Mouse (Mus musculus) right cerebral cortex, postnatal 36 days (tissue): ENCODE measurements at regions not wholly inside any gene's neighbourhood (a gene's known extent, or its start where the extent isn't known, plus 50 kb on each side); places are given as distances from the start of the nearest gene placed in this dataset.

Experiments
- DNase-seq, 2 experiments: peaks; one replicate each; pipeline ENCODE4 v3.0.0; 2022; ENCODE audit warnings: low spot score in 2 of 2, mixed read lengths in 1 of 2

DNA sequence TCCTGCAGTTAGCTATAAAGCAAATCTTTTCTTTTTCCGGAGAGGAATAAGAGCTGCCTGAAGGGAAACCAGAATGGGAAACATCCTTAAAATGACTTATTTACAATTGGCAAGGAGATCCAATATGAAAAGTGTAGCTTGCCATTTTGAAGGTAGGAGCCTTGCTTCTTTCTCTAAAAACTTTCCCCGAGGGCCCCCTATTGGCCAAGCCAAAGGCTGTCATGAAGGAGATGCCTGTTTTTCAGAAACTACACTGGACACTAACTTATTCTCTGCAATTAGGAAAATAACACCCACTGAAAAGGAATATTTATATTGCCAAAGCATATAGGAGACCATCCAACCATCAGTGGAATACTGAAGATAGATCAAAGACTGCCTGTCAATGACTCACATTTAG, 312.8 kb upstream of the Thrb start:
- DNase-seq = no peak

DNA sequence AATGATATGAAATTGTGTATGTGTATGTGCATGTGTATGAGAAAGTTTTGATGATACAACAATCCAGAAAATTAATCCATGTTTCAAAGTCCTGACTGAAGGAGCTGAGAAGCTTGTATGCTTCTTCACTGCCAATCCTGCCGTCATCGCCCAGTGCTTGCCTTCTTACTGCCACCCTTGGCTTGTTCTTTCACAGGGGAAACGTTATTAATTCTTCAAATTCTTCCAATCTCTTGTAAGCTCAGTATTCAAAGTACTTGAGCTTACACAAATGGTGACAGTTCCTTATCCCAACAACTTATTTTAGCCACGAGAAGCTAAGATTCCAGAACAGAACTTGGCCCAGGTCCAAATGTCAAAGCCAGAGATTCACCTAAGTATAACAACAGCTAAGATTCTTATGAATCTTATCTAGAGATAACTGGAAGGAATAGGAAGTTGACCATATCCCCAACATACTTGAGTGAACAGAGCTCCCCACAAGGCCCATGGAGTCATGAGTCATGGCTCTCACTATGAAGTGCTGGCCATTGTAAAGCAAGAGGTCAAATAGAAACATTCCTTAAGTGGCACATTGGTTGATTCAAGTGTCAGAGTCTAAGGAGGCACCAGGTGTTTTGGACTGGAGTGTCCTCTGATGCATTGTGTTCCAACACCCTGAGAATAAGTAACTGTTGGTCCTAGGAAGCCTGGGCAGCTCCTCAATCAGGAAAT, 307.6 kb upstream of the Thrb start:
- DNase-seq = no peak

DNA sequence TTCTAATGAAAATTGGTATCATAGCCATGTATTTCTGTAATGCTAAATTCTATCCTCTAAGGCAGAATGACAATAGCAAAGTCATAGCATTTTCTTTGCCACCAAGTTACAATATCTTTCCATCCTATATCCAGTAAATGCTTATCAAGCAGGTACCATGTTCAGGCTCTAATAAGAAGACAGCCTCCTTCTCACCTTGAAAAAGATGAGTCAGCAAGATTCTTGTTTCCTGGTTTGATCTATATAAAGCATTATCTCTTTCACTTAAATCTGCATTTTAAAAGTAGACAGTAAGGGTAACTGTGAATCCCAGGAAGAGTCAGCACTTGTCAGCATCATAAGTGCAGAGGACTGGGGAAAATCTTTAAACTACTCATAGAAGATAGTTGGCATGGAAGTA, 298.2 kb upstream of the Thrb start:
- DNase-seq = no peak

DNA sequence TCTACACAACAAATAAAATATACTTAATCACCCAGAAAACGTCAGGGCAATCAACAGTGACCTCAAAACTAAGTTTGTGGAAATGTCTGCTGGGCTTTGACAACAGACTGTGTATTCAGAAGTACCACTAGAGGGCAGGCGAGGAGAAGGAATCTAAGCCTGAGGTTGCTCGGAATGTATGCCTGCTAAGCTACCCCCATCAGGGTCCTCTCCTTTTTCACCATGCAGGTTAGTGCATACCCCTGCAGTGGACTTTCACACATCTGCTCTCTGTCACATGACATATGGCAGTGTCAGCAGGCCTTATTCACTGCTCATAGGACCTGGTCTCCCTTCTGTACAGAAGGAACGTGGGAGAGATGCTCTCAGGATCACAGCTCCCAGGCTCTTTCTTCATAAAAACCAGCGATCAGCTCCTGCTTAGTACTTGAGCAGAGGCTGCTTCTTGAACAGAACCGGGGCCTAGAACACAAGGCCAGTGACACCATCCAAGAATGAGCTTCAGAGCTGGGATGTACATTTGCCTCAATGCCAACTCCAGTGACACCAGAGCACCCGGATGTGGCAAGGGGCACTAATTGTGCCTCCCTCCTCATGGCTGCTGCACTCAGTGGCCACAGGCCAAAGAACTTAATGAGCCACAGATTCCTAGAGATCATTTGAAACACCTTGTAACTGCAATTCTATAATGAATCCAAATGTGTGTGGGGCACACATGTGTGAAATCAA, 257.1 kb upstream of the Thrb start:
- DNase-seq = no peak

DNA sequence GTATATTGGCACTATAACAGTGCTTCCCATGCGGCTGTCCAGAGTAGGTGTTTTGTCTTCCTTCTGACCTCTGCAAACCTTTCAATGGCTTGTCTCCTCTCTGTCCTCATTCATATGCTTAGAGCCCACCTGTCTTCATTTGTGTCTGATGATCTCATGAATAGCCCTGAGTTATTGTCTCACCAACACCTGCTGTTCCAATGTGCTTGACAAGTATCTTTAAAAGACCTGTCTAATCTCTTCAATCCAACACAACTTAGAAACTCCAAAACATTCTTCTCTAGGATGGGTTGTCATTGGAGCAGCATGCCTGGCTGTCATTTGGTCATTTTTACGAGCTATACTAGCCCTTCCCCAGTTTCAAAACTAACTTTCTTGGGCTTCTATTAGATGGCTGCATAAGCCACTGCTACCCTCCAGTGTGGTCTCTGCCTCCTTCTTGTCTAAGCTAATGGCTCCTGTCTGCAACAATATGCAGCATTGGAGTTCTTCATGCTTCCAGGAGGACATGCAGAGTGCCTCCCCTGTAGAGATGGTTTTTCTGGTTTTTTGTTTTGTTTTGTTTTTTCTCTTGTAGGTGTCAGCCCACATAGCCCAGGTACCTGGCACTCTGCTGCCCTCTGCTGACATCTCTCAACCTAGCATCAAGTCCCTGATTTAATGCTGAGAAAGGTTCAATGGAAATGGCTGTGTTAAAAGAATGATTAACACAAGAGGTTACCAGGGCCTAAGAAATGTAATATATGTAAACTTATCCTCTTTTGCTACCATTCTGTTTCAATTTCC, 254.3 kb upstream of the Thrb start:
- DNase-seq = no peak

DNA sequence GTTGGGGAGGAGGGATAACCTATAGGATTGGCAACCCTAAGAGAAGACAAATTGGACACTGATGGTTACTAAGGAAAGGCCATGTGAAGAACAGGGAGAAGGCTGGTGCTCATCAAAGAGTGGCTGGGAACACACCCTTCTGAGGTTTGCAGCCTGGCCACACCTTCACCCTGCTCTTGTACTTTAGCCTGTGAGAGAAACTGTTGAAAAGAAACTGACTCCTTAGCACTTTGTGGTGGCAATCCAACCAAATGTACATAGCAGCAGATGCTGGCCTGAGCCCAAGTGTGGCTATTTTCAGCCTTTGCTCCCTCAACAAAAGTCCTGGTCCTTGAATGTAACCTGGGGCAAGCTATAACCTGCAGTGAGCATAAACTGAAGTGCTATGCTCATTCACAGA, 253.2 kb upstream of the Thrb start:
- no peak for DNase-seq

DNA sequence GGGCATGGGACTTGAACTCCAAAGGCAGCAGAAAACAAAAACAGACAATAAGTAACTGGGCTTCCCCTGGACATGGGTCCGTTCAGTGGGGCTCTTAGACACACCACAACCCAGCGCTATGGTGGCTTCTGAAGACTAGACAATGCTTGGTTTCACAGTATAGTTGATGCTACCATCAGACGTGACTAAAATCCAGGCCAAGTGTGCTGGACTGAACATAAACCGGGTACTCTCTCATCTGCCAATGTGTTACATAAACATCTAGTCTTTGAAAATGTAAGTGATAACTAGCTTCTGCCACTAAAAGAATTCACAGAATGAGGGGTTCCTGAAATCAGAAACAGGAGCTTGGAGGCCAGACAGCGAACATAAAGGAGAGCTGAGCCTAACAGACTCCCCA, 251.7 kb upstream of the Thrb start:
- no peak for DNase-seq

DNA sequence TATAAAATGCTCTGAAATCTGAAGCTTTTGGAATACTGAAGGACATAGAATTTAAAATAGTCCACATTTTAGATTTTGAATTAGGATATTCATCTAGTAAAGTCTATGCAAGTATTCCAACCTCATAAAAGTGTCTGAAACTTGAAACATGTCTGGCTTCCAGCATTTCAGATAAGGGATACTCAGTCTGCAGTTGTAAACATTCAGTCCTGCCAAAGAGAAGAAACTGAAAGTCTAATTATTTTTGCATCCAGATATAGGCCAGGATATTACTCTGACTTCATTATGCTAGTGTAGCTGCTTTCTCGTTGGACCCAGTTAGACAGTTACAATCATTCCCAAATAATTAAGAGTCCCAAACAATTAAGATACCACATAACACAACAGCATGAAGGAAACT, 251.2 kb upstream of the Thrb start:
- no peak for DNase-seq

DNA sequence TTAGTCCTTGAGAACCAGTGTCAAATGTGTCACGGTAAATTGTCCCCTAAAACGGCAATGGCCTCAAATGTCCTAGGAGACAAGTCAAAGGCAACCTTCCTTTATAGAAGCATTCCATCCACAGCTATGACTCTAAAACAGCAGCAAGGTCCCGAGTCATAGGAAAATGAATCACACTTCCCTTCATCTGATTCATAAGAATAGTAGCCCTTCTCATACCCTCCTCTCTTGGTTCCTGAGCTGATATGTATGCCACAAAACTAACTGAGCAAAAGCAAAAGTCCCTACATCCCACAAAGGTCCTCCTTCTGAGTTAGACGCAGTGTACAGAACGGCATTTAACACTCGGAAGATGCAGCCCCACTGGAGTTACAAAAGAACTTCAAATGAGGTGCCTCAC, 250.6 kb upstream of the Thrb start:
- no peak for DNase-seq

DNA sequence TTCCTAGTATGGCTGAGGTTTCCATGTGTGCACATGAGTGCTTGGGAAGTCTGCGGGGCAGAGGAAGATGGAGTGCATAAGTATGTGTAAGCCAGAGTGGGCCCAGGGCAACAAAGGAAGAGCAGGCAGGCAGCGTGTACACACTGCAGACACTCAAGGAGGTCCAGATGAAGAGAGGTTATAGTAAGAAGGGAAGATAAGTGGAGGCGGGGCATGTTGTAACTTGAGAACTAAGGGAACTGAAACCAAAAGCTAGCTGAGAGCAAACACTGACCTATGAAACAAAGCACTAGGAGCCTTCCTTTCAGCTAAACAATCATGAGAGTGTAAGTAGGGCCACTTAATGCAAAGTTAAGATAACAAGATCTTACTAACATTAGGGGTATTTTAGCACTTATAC, 249.3 kb upstream of the Thrb start:
- no peak for DNase-seq

DNA sequence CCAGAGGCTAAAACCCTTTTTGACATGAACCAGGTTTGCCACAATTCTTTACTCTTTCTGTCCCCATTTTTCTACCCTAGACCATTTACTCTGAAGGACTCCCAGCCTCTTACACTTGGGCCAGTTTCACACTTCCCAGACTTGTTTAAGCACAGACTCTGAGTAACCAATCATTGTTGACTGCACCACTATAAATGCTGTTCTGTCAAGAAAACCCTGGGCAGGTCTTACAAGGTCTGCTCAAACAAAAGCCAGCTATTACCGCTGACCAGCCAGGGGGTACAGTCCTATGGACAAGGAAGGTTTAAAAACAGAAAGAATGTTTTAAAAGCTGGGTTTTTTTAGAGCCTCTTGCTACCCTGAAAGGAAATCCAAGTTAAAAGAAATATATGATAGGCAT, 248.8 kb upstream of the Thrb start:
- DNase-seq = no peak

DNA sequence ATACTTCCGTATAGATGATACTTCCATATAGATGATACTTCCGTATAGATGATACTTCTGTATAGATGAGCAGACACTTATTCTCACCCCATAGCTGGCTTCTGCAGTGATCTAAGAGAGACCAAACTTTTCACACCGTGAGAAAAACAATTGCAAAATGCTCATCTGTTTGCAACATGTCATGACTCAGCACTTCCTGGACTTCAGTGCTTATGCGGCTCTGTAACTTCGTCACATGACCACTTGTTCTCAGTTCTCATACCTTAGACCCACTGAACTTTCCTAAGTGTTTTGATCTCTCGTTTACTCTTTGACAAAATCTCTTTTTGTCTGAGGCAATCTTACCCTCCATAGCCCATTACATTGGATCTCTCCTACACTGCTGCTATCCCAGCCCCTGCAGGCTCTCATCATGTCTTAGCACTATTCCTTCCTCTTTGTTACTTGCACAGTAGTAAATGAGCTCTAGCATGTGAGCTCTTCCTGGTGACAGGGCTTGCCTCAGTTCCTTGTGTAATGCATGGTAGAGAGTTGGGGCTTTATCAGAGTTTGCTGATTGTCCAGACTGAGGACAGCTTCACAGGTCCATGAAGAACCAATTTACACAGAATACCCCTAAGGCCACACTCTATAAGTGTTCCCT, 245.7 kb upstream of the Thrb start:
- DNase-seq = no peak

DNA sequence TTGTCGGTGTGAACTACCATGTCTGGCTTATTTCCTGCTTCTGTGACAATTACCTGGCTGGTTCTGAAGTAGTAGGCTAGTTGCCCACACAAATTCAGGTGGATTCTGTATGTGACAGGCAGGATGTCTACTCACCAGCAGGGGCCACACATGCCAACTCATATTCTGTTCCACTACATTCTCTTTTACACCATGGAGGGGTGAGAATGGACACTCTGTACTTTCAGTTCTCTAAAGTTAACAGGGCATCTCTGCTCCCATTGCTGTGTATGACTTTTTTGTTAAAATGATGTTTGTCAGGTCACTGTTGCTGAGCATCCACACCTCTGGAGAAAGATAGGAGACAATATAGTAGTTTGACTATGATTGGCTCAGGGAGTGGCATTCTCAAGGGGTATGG, 232.3 kb upstream of the Thrb start:
- DNase-seq = no peak

DNA sequence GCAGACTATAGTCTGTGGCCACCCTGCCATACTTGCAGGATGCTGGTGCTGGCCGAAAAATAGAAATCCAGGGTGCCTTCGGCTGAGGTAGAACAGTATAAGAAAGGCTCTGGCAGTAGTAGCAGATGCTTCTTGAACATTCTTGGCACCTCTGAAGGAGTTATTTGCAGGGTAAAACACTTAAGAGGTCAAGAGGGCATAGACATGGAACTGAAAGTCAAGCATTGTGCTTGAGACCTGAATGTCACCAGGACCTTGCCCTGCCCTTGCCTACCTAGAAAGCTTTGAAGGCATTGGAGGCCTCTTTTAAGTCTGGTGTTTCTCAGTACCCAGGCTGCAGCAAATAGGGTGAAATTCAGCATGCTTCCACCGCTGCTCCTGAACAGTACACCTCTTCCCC, 230.9 kb upstream of the Thrb start:
- no peak for DNase-seq

DNA sequence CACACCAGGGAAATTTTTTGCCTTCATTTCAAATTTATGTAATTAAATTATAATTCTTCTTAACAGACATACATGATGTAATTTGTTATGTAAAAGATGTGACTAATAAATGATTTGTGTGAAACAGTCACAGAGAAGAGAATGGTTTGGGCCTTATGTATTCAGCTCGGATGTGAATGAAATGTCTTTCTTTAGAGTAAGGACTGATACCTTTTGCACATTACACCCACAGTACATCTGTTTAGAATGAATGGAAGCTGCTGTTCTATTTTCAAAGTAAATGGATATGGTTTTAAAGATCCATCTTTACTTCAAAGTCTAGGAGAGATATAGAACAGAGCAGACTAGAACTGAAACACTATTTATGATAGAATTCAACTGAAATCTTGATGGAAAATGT, 226.7 kb upstream of the Thrb start:
- no peak for DNase-seq

DNA sequence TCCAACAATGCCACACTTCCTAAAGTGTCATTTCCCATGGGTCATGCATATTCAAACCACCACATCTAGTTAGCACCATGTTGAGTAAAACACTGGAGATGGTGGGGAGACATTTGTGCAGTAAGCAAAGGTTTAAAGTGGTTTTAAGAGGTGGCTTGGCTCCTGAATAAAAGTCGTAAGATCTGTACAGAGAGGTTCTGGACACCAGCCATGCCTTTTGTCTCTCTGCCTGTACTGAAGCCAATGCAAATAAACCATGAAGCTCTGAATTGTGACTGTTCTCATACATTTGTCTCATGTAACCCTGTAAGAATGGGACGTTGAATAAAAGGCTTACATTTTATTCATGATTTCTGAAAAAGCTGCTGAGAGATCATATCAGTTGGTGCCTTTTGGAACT, 202.1 kb upstream of the Thrb start:
- DNase-seq = no peak

DNA sequence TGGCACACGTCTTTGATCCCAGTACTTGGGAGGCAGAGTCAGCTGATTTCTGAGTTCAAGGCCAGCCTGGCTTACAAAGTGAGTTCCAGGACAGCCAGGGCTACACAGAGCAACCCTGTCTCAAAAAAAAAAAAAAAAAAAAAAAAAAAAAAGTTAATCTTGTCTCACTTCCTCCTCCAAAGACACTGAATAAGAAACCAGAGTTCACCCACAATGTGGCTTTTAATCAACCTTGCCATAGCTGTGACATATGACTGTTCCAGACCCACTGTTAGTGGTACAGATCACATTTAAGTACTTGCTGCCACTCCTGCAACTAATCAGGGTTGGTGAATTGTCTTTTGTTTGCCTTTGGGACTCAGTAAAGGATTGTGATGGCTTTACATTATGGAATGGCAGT, 181.1 kb upstream of the Thrb start:
- no peak for DNase-seq

DNA sequence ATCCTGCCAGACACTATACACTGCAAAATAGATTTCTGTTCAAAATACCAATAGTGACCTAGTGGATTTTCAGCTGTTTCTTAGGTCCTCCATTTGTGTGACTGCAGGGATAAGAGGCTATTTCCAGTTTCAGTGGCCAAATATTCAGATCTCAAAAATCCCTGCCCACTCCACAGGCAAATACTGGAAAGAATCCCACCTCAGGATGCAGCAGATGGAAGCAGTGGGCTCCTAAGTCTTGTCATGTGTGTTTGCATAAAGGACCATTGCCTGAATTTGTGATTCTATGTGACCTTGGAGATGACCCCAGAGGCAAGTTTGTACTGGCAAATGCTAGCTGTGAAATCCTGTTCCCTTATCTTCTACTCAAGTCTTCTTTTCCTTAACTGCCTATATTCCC, 175.2 kb upstream of the Thrb start:
- no peak for DNase-seq

DNA sequence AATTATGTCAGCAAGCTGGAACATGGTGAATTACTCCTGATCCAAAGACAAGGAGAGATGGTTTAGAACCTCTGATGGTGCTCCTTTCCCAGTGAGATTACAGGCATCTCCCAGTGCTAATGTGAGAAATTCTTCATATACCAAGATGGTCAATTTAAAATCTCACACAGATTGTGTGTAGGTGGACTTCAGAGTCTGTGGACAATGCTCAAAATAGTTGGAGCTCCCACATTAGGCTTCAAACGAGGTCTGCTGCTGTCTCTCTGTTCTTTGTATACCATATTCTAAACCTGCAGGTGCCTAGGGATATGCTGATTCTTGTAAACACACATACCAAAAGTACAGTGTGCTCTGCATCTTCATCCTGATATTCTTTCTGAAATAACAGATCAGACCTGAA, 146.3 kb upstream of the Thrb start:
- peak in 1 of 2 experiments; percentile 23 for DNase-seq

DNA sequence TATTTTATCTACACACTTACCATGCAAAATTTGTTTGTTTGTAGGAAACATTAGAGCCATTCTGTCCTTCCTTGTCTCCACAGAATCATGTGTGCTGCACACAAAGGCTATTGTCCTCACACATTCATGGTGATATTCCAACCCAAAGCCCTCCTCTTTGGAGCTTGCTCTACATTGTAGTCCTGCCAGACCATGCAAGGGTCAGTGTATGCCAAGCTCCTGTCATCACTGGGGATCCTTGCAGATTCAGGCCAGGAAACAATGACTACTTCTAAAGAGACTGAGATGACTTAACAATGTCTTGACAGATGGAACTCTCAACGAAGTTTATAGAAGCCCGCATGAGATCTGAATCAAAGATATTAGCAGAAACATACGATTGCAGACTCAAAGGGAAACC, 137.4 kb upstream of the Thrb start:
- no peak for DNase-seq

DNA sequence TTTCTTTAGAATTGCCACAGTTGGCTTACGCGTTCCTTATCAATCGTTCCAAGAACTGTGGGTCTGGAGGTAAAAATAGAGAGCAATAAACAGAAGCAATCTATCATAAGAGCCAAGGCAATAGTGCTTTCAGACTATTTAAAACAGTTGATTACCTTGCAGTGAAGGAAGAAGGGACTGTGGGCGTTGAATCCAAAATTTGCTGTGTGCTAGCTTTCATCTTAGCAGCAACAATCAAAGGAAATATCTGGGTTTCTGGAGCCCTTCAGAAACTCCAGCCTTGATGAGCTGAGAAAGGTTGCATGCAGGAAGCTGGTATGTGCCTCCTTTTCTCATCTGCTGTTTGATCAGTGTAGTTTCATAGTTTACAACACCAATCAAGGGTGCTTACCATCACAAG, 136.1 kb upstream of the Thrb start:
- DNase-seq = no peak

DNA sequence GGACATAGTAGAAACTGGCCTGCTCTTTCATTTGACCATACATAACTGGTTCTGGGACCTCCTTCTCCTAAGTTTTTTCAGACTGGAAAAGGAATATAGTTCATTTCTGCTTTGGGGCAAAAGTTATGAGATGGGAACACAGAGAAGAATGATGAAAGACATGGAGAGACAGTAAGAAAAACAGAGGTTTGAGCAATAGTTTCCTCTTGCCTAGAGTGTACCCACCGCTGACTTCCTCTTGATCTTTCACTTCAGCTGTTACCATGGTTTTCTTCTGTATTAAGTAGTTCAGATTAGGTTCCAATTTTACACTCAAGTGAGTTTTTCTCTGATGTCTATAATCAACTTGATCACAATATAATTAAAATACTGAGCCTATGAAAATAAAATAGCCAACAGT, 120.7 kb upstream of the Thrb start:
- no peak for DNase-seq

DNA sequence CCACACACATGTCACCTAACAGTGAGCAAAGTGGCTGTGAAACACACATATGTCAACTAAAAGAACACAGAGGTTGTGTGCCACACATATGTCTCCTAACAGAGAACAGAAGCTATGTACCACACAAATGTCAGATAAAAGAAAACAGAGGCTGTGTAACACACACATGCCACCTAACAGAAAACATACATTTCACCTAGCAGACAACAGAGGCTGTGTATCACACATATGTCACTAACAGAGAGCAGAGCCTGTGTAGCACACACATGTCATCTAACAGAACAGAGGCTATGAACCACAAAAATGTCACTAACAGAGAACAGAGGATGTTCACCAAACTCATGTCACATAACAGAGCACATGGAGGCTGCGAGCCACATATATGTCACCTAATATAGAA, 103.6 kb upstream of the Thrb start:
- DNase-seq = no peak
